Comparison of ENCODE assay signal across 1 mouse cellular context in genomic region chr11:3472484-3472883, GRCm38 (mm10).
TF ChIP-seq lines count a peak whose summit lies in the region.

No protein-coding gene starts in this region.

TF ChIP-seq in C2C12, 6 proteins besides CTCF, POLR2A, EP300 and RAD21 (continued from another document):
- no peak for TF ChIP-seq MYOG (IDR thresholded peaks at IDR 0.05; ENCODE audit: control insufficient read depth, extremely low read depth, insufficient read length)
- no peak for TF ChIP-seq MAX (IDR thresholded peaks at IDR 0.05)
- no peak for TF ChIP-seq CEBPB (IDR thresholded peaks at IDR 0.05; ENCODE audit: low read depth)
- TF ChIP-seq USF1 (IDR thresholded peaks at IDR 0.05; ENCODE audit: low read depth): no peak
